Mouse (Mus musculus): ENCODE measurements around the gene Fam25c. TPM values are rescaled to one million over a fixed set of nuclear protein-coding genes. Genes with fewer than 3 reads are reported as not detected.

The Fam25c gene
- total and polyA plus RNA-seq, 3 experiments: not detected

- Histone ChIP-seq H3K4me3 (ENCODE audit: control insufficient read depth in 1 of 2, insufficient read depth in 1 of 2, low read depth in 2 of 2, low read length in 2 of 2) (no peak overlapping the region), H3K36me3 (ENCODE audit: control insufficient read depth in 1 of 2, insufficient read depth in 2 of 2, low read length in 2 of 2) (peaks cover 0 to 7% of the 10 kb centered on the region in 2 experiments; a peak in 2 of 4 replicates), H3K4me1 (ENCODE audit: control insufficient read depth in 1 of 2, insufficient read depth in 2 of 2, low read length in 2 of 2) (peaks cover 5% of the 10 kb centered on the region in 2 experiments), H3K79me2 (ENCODE audit: control insufficient read depth, insufficient read depth, low read length, poor library complexity) (no peaks in the 10 kb centered on the region; the same call in 1 of the 2 replicates), H3K27me3 (ENCODE audit: control insufficient read depth in 1 of 2, insufficient read depth in 2 of 2, low read length in 2 of 2) (no peaks in the 10 kb centered on the region), H3K9me3 (replicated peaks; ENCODE audit: insufficient read depth, low read length) (no peaks in the 10 kb centered on the region), H3K27ac (ENCODE audit: control insufficient read depth, low read depth, low read length) (no peak overlapping the region), H3K9ac (ENCODE audit: control insufficient read depth, low read depth, low read length, poor library complexity, severe bottlenecking) (no peak overlapping the region)
- no peak for DNase-seq (ENCODE audit: low read depth, low spot score)
- TF ChIP-seq GATA1 (IDR thresholded peaks at IDR 0.05; ENCODE audit: low read depth, low read length): no peak
- no peak for TF ChIP-seq POLR2AphosphoS5 (IDR thresholded peaks at IDR 0.05; ENCODE audit: borderline replicate concordance, low read depth, low read length)
- no peak for TF ChIP-seq GABPA (IDR thresholded peaks at IDR 0.05; ENCODE audit: low read depth, low read length)
- no peak for TF ChIP-seq NELFE (IDR thresholded peaks at IDR 0.05; ENCODE audit: low read depth, low read length)
- TF ChIP-seq KAT2A (conservative IDR thresholded peaks at IDR 0.05; ENCODE audit: low read depth, low read length): no peak
- no peak for TF ChIP-seq MXI1 (IDR thresholded peaks at IDR 0.05; ENCODE audit: low read depth, low read length)
- TF ChIP-seq UBTF (IDR thresholded peaks at IDR 0.05; ENCODE audit: borderline replicate concordance, insufficient read depth, low read depth, low read length): no peak
- TF ChIP-seq JUND (IDR thresholded peaks at IDR 0.05; ENCODE audit: low read depth, low read length): no peak
- no peak for TF ChIP-seq ZNF384 (IDR thresholded peaks at IDR 0.05; ENCODE audit: low read depth, low read length)
- no peak for TF ChIP-seq ZKSCAN1 (IDR thresholded peaks at IDR 0.05; ENCODE audit: low read depth, low read length)
Observed at GRCm38 (mm10) chr14:34360251-34360650, 5.0 kb upstream of the Fam25c start.

GRCm38 (mm10) chr14:34359676-34360244 lies 4.5 kb upstream of the Fam25c start:
- no peak overlapping the region for H3K4me3 ChIP-seq (ENCODE audit: control insufficient read depth in 1 of 2, insufficient read depth in 1 of 2, low read depth in 2 of 2, low read length in 2 of 2)
- no peak overlapping the region for H3K9ac ChIP-seq (ENCODE audit: control insufficient read depth, low read depth, low read length, poor library complexity, severe bottlenecking)
- peaks cover 0 to 7% of the 10 kb centered on the region in 2 experiments; a peak in 2 of 4 replicates for H3K36me3 ChIP-seq (ENCODE audit: control insufficient read depth in 1 of 2, insufficient read depth in 2 of 2, low read length in 2 of 2)
- no peaks in the 10 kb centered on the region; the same call in 1 of the 2 replicates for H3K79me2 ChIP-seq (ENCODE audit: control insufficient read depth, insufficient read depth, low read length, poor library complexity)
- peaks cover 5% of the 10 kb centered on the region in 2 experiments for H3K4me1 ChIP-seq (ENCODE audit: control insufficient read depth in 1 of 2, insufficient read depth in 2 of 2, low read length in 2 of 2)
- H3K27me3 ChIP-seq (ENCODE audit: control insufficient read depth in 1 of 2, insufficient read depth in 2 of 2, low read length in 2 of 2): no peaks in the 10 kb centered on the region
- H3K27ac ChIP-seq (ENCODE audit: control insufficient read depth, low read depth, low read length): no peak overlapping the region
- no peaks in the 10 kb centered on the region for H3K9me3 ChIP-seq (replicated peaks; ENCODE audit: insufficient read depth, low read length)
- no peak for DNase-seq (ENCODE audit: low read depth, low spot score)
- no peak for TF ChIP-seq ZNF384 (IDR thresholded peaks at IDR 0.05; ENCODE audit: low read depth, low read length)

GRCm38 (mm10) chr14:34357671-34358455 lies 2.6 kb upstream of the Fam25c start:
- no peaks in the 10 kb centered on the region; the same call in 1 of the 2 replicates for H3K79me2 ChIP-seq (ENCODE audit: control insufficient read depth, insufficient read depth, low read length, poor library complexity)
- no peak overlapping the region for H3K4me3 ChIP-seq (ENCODE audit: control insufficient read depth in 1 of 2, insufficient read depth in 1 of 2, low read depth in 2 of 2, low read length in 2 of 2)
- no peaks in the 10 kb centered on the region for H3K27me3 ChIP-seq (ENCODE audit: control insufficient read depth in 1 of 2, insufficient read depth in 2 of 2, low read length in 2 of 2)
- H3K9ac ChIP-seq (ENCODE audit: control insufficient read depth, low read depth, low read length, poor library complexity, severe bottlenecking): no peak overlapping the region
- H3K4me1 ChIP-seq (ENCODE audit: control insufficient read depth in 1 of 2, insufficient read depth in 2 of 2, low read length in 2 of 2): peaks cover 6 to 7% of the 10 kb centered on the region in 2 experiments
- no peak for DNase-seq (ENCODE audit: low read depth, low spot score)
- H3K9me3 ChIP-seq (replicated peaks; ENCODE audit: insufficient read depth, low read length): no peaks in the 10 kb centered on the region
- peaks cover 0 to 7% of the 10 kb centered on the region in 2 experiments; a peak in 2 of 4 replicates for H3K36me3 ChIP-seq (ENCODE audit: control insufficient read depth in 1 of 2, insufficient read depth in 2 of 2, low read length in 2 of 2)
- TF ChIP-seq MAX (IDR thresholded peaks at IDR 0.05; ENCODE audit: low read length) (no peak), USF1 (IDR thresholded peaks at IDR 0.05; ENCODE audit: low read depth, low read length) (no peak), TAL1 (IDR thresholded peaks at IDR 0.05; ENCODE audit: low read length) (no peak), SMC3 (IDR thresholded peaks at IDR 0.05; ENCODE audit: low read depth, low read length) (no peak), ETS1 (IDR thresholded peaks at IDR 0.05; ENCODE audit: low read depth, low read length) (no peak)
- H3K27ac ChIP-seq (ENCODE audit: control insufficient read depth, low read depth, low read length): no peak overlapping the region

Measured in MEL (cell line).